Mouse (Mus musculus) MEL (cell line): ENCODE results near the gene Ep400. TPM values are rescaled to one million over a fixed set of nuclear protein-coding genes. Genes with fewer than 3 reads are reported as not detected.
A peak's percentile ranks its signal among the peaks of the same experiment; 100 is the strongest.

Source experiments
- DNase-seq: peaks from one replicate; pipeline ENCODE4 v3.0.0; 2011; ENCODE audit warnings: low read depth, low spot score
- H3K27ac ChIP-seq: 2 replicates; pipeline ENCODE4 v1.5.1; 2012; ENCODE audit warnings: low read depth, mild to moderate bottlenecking, control low read depth, low read length, moderate library complexity; ENCODE audit not compliant: control insufficient read depth
- H3K27me3 ChIP-seq, 2 experiments: fragments of 150-350 bp in 1 of 2; sonication (generic) in 1 of 2; 2 replicates each; pipeline ENCODE4 v1.6.1; 2012; ENCODE audit warnings: low read length in 2 of 2, mild to moderate bottlenecking in 2 of 2, improper control_type of control experiment in 1 of 2, moderate library complexity in 1 of 2; ENCODE audit not compliant: insufficient read depth in 2 of 2, control insufficient read depth in 1 of 2
- H3K36me3 ChIP-seq, 2 experiments: 2 replicates each; pipeline ENCODE4 v1.6.1; 2012 to 2014; ENCODE audit warnings: low read length in 2 of 2, improper control_type of control experiment in 1 of 2, inconsistent platforms in 1 of 2, mild to moderate bottlenecking in 1 of 2; ENCODE audit not compliant: insufficient read depth in 2 of 2, control insufficient read depth in 1 of 2
- H3K4me1 ChIP-seq, 2 experiments: fragments of 150-350 bp in 1 of 2; sonication (generic) in 1 of 2; 2 replicates each; pipeline ENCODE4 v1.6.1; 2012; ENCODE audit warnings: low read length in 2 of 2, improper control_type of control experiment in 1 of 2, mild to moderate bottlenecking in 1 of 2; ENCODE audit not compliant: insufficient read depth in 2 of 2, control insufficient read depth in 1 of 2
- H3K4me3 ChIP-seq, 2 experiments: fragments of 150-350 bp in 1 of 2; sonication (generic) in 1 of 2; 2 replicates each; pipeline ENCODE4 v1.5.1; 2012; ENCODE audit warnings: low read depth in 2 of 2, low read length in 2 of 2, mild to moderate bottlenecking in 2 of 2, moderate library complexity in 2 of 2, control low read depth in 1 of 2, improper control_type of control experiment in 1 of 2; ENCODE audit not compliant: control insufficient read depth in 1 of 2, insufficient read depth in 1 of 2
- H3K79me2 ChIP-seq: 2 replicates; pipeline ENCODE4 v1.6.1; 2012; ENCODE audit warnings: mild to moderate bottlenecking, low read length, moderate library complexity; ENCODE audit not compliant: control insufficient read depth, poor library complexity, insufficient read depth
- H3K9ac ChIP-seq: 2 replicates; pipeline ENCODE4 v1.6.1; 2012; ENCODE audit warnings: low read depth, mild to moderate bottlenecking, control low read depth, low read length, moderate library complexity; ENCODE audit not compliant: control insufficient read depth, poor library complexity, severe bottlenecking
- H3K9me3 ChIP-seq: fragments of 150-350 bp; sonication (generic); replicated peaks from 2 replicates; pipeline ENCODE4 v1.6.1; 2012; ENCODE audit warnings: mild to moderate bottlenecking, low read length, improper control_type of control experiment, moderate library complexity; ENCODE audit not compliant: insufficient read depth
- CHD1 ChIP-seq: IDR thresholded peaks from 2 replicates; pipeline ENCODE4 v1.6.1; 2012; ENCODE audit warnings: low read depth, mild to moderate bottlenecking, inconsistent platforms, low read length, improper control_type of control experiment
- CTCF ChIP-seq, 3 experiments: IDR thresholded peaks in 2 of 3; conservative IDR thresholded peaks in 1 of 3; 2 replicates each; pipeline ENCODE4 v1.5.1; 2011 to 2012; ENCODE audit warnings: low read length in 3 of 3, low read depth in 2 of 3, mild to moderate bottlenecking in 2 of 3, improper control_type of control experiment in 1 of 3, inconsistent platforms in 1 of 3, mixed read lengths in 1 of 3, moderate library complexity in 1 of 3; ENCODE audit not compliant: control insufficient read depth in 1 of 3, insufficient read depth in 1 of 3, poor library complexity in 1 of 3, severe bottlenecking in 1 of 3
- ELF1 ChIP-seq: IDR thresholded peaks from 2 replicates; pipeline ENCODE4 v1.6.1; 2014; ENCODE audit warnings: low read depth, mild to moderate bottlenecking, inconsistent platforms, low read length, improper control_type of control experiment, moderate library complexity
- EP300 ChIP-seq, 2 experiments: IDR thresholded peaks; 2 replicates each; pipeline ENCODE4 v1.6.1; 2011; ENCODE audit warnings: improper control_type of control experiment in 2 of 2, low read length in 2 of 2, low read depth in 1 of 2, mild to moderate bottlenecking in 1 of 2
- ETS1 ChIP-seq: IDR thresholded peaks from 2 replicates; pipeline ENCODE4 v1.6.1; 2012; ENCODE audit warnings: low read depth, mild to moderate bottlenecking, inconsistent platforms, low read length, improper control_type of control experiment, moderate library complexity
- GABPA ChIP-seq: IDR thresholded peaks from 2 replicates; pipeline ENCODE4 v1.6.1; 2012; ENCODE audit warnings: low read depth, mild to moderate bottlenecking, inconsistent platforms, low read length, improper control_type of control experiment, moderate library complexity
- JUND ChIP-seq: IDR thresholded peaks from 2 replicates; pipeline ENCODE4 v1.6.1; 2011; ENCODE audit warnings: low read depth, mild to moderate bottlenecking, improper control_type of control experiment, low read length
- MAX ChIP-seq: IDR thresholded peaks from 2 replicates; pipeline ENCODE4 v1.6.1; 2011; ENCODE audit warnings: low read length, improper control_type of control experiment
- MAZ ChIP-seq: IDR thresholded peaks from 2 replicates; pipeline ENCODE4 v1.6.1; 2012; ENCODE audit warnings: low read depth, mild to moderate bottlenecking, inconsistent platforms, low read length, improper control_type of control experiment
- MEF2A ChIP-seq: IDR thresholded peaks from 2 replicates; pipeline ENCODE4 v1.6.1; 2014; ENCODE audit warnings: low read depth, mild to moderate bottlenecking, inconsistent platforms, low read length, improper control_type of control experiment; ENCODE audit not compliant: poor library complexity, insufficient replicate concordance, severe bottlenecking; ENCODE audit errors: extremely low read depth
- MXI1 ChIP-seq: IDR thresholded peaks from 2 replicates; pipeline ENCODE4 v1.6.1; 2011; ENCODE audit warnings: mild to moderate bottlenecking, low read depth, low read length, improper control_type of control experiment
- MYB ChIP-seq: IDR thresholded peaks from 2 replicates; pipeline ENCODE4 v1.6.1; 2011; ENCODE audit warnings: mild to moderate bottlenecking, low read depth, low read length, improper control_type of control experiment
- NELFE ChIP-seq: IDR thresholded peaks from 2 replicates; pipeline ENCODE4 v1.6.1; 2011; ENCODE audit warnings: low read depth, low read length, improper control_type of control experiment
- POLR2AphosphoS2 ChIP-seq: IDR thresholded peaks from 2 replicates; pipeline ENCODE4 v1.6.1; 2011; ENCODE audit warnings: low read length, improper control_type of control experiment
- POLR2AphosphoS5 ChIP-seq: IDR thresholded peaks from 2 replicates; pipeline ENCODE4 v1.6.1; 2012; ENCODE audit warnings: low read depth, borderline replicate concordance, mild to moderate bottlenecking, inconsistent platforms, low read length, moderate library complexity, mixed read lengths
- RAD21 ChIP-seq: IDR thresholded peaks from 2 replicates; pipeline ENCODE4 v1.6.1; 2011; ENCODE audit warnings: mild to moderate bottlenecking, low read depth, low read length, improper control_type of control experiment
- RCOR1 ChIP-seq: IDR thresholded peaks from 2 replicates; pipeline ENCODE4 v1.6.1; 2012; ENCODE audit warnings: low read depth, mild to moderate bottlenecking, inconsistent platforms, low read length, improper control_type of control experiment
- SMC3 ChIP-seq: IDR thresholded peaks from 2 replicates; pipeline ENCODE4 v1.6.1; 2011; ENCODE audit warnings: low read depth, low read length, improper control_type of control experiment
- TAL1 ChIP-seq: IDR thresholded peaks from 2 replicates; pipeline ENCODE4 v1.6.1; 2012; ENCODE audit warnings: mild to moderate bottlenecking, inconsistent platforms, low read length, moderate library complexity, mixed read lengths
- TCF12 ChIP-seq: IDR thresholded peaks from 2 replicates; pipeline ENCODE4 v1.6.1; 2014; ENCODE audit warnings: low read depth, mild to moderate bottlenecking, inconsistent platforms, low read length, improper control_type of control experiment, moderate library complexity
- UBTF ChIP-seq: IDR thresholded peaks from 2 replicates; pipeline ENCODE4 v1.6.1; 2012; ENCODE audit warnings: low read depth, mild to moderate bottlenecking, inconsistent platforms, low read length, improper control_type of control experiment, moderate library complexity, borderline replicate concordance; ENCODE audit not compliant: insufficient read depth
- USF1 ChIP-seq: IDR thresholded peaks from 2 replicates; pipeline ENCODE4 v1.6.1; 2014; ENCODE audit warnings: low read depth, mild to moderate bottlenecking, inconsistent platforms, low read length, improper control_type of control experiment, moderate library complexity
- ZC3H11A ChIP-seq: IDR thresholded peaks from 2 replicates; pipeline ENCODE4 v1.6.1; 2012; ENCODE audit warnings: low read depth, mild to moderate bottlenecking, inconsistent platforms, low read length, improper control_type of control experiment
- ZKSCAN1 ChIP-seq: IDR thresholded peaks from 2 replicates; pipeline ENCODE4 v1.6.1; 2012; ENCODE audit warnings: low read depth, mild to moderate bottlenecking, inconsistent platforms, low read length, improper control_type of control experiment, moderate library complexity
- ZMIZ1 ChIP-seq: IDR thresholded peaks from 2 replicates; pipeline ENCODE4 v1.6.1; 2012; ENCODE audit warnings: low read depth, mild to moderate bottlenecking, inconsistent platforms, low read length, improper control_type of control experiment, moderate library complexity
- ZNF384 ChIP-seq: IDR thresholded peaks from 2 replicates; pipeline ENCODE4 v1.6.1; 2012; ENCODE audit warnings: low read depth, mild to moderate bottlenecking, inconsistent platforms, low read length, improper control_type of control experiment
- polyA plus RNA-seq, 2 experiments: library from polyadenylated mRNA; stranded (reverse) in 1 of 2; unstranded in 1 of 2; fragments of >175 nt in 1 of 2; fragments of >200 nt in 1 of 2; gene quantifications; 2 replicates each; pipeline versions ENCODE4 v1.2.1 to v1.2.4; 2012; ENCODE audit warnings: low replicate concordance in 2 of 2, low read depth in 1 of 2; ENCODE audit not compliant: insufficient read length in 2 of 2, insufficient read depth in 1 of 2, missing spikeins in 1 of 2
- total RNA-seq: library from RNA; depleted of rRNA; stranded (reverse); fragments of 300-350 nt; gene quantifications from 2 replicates; pipeline ENCODE4 v1.2.3, GENCODE M21; 2012

The Ep400 gene
- total and polyA plus RNA-seq, 3 experiments, result 21.5 to 96.8 (median 27.2) TPM

DNA sequence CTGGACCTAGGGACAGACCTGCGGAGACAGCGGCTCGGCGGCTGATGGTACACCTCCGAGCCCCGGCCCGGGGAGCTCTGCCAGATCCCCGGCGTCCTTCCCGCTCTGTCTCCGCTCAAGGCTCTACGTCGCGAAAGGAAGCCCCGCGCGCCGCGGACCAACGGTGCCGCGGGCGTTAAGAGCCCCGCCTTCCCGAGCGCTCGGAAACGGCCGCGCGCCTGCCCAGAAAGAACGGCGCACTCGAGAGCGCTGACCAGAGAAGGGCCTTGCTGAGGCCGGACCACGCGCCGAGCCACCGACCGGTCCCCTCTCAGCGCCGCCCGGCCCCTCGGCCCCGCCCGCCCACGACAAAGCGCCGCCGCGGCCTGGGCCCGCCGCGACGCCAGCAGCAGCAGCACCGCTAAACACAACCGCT is 479 bp downstream of the Ep400 start:
- Histone ChIP-seq H3K27ac (peak overlapping the region; percentile 94), H3K9me3 (no peaks in the 10 kb centered on the region), H3K27me3 (no peaks in the 10 kb centered on the region), H3K36me3 (peaks cover 7 to 37% of the 10 kb centered on the region in 2 experiments), H3K79me2 (peaks cover 61% of the 10 kb centered on the region), H3K4me1 (peaks cover 7 to 16% of the 10 kb centered on the region in 2 experiments), H3K4me3 (peak overlapping the region; percentile 94 to 99), H3K9ac (peak overlapping the region; percentile 96)
- TF ChIP-seq CHD1 (0 out of 2 replicates have a peak, but pooled peaks have one; percentile 29), POLR2AphosphoS2 (no peak)
- peak; percentile 75 for DNase-seq

DNA sequence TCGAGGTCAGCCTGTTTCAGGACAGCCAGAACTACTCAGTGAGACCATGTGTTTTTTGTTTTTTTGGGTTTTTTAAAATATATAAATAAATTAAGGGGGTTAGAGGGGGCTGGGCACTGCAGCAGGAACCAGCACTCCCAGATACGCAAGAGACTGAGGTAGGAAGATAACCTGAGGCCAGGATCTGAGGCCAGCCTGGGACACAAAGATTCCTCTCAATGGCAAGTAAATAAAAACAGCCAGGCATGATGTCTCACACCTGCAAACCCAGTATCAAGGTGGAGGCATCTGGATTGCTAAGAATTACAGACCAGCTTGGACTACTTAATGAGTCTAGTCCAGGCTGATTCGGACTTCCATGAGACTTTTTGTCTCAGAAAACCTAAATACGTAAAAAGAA is 1.2 kb downstream of the Ep400 start:
- H3K36me3 ChIP-seq, result peaks cover 9 to 37% of the 10 kb centered on the region in 2 experiments
- H3K9ac ChIP-seq, result peak overlapping the region; percentile 96
- H3K9me3 ChIP-seq, result no peaks in the 10 kb centered on the region
- peak overlapping the region; percentile 94 to 99 for H3K4me3 ChIP-seq
- H3K27me3 ChIP-seq, result no peaks in the 10 kb centered on the region
- peak; percentile 48 for DNase-seq
- 0 out of 2 replicates have a peak overlapping the region, but pooled peaks have one; percentile 16 for H3K27ac ChIP-seq
- TF ChIP-seq ELF1 (no peak), CTCF (IDR thresholded peaks at IDR 0.05 in 2 of 3, conservative IDR thresholded peaks at IDR 0.05 in 1 of 3; ENCODE audit: control insufficient read depth in 1 of 3, insufficient read depth in 1 of 3, low read depth in 2 of 3, low read length in 3 of 3, poor library complexity in 1 of 3, severe bottlenecking in 1 of 3) (no peak), RCOR1 (no peak), RAD21 (no peak), ZC3H11A (no peak), TAL1 (peak; percentile 54), EP300 (IDR thresholded peaks at IDR 0.05; ENCODE audit: low read depth in 1 of 2, low read length in 2 of 2) (peak in 1 of 2 experiments; percentile 45; a peak in 2 of 4 replicates), MAX (no peak), SMC3 (no peak), ZMIZ1 (no peak), ZNF384 (no peak), NELFE (no peak), MYB (no peak), USF1 (no peak), POLR2AphosphoS5 (no peak), UBTF (no peak), ETS1 (no peak), MAZ (no peak), GABPA (no peak), MXI1 (peak; percentile 16), MEF2A (no peak), JUND (no peak), ZKSCAN1 (no peak), CHD1 (peak; percentile 29; the same call in 1 of the 2 replicates), TCF12 (peak; percentile 41; the same call in 1 of the 2 replicates)
- peaks cover 7 to 16% of the 10 kb centered on the region in 2 experiments for H3K4me1 ChIP-seq
- peaks cover 59% of the 10 kb centered on the region for H3K79me2 ChIP-seq
